Mouse (Mus musculus) kidney, adult 2 months (tissue): ENCODE results near the gene Sox1.

Source experiments
- CTCF ChIP-seq: fragments of 200-500 bp; conservative IDR thresholded peaks from 2 replicates; pipeline ENCODE4 v1.5.1; 2011; ENCODE audit warnings: low read depth, mild to moderate bottlenecking, control low read depth, low read length, moderate library complexity, mixed read lengths; ENCODE audit not compliant: insufficient read depth, insufficient read length
- POLR2A ChIP-seq: fragments of 200-500 bp; IDR thresholded peaks from one replicate; pipeline ENCODE4 v1.6.1; 2011; ENCODE audit warnings: low read depth, low read length, control low read depth

DNA sequence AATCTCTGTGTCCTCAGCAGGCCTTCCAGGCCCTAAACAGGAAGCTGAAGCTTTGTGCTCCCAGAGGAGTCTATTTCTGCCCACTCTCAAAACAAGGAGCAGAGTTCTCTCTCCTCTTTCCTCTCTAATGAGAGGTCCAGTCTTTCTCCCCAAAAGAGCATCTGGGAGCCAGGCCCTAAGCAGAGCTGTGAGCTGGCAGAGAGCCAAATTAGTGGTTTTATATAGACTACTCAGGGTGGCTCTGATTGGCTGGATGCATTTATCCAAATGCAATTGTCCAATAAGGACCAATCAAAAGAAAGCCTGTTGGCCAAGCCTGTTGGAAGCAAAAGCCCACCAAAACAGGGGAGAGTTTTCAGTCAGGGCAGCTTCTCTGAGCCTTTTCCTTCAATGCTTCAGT lies 44.0 kb upstream of the Sox1 start:
- TF ChIP-seq CTCF (no peak), POLR2A (no peak)
